Mouse (Mus musculus) cerebellum, adult 9-10 months (tissue): ENCODE data around the gene Cpne2.

Experiments used
- DNase-seq: peaks from one replicate; pipeline ENCODE4 v3.0.0; 2022

The Cpne2 gene

GRCm38 (mm10) chr8:94540025-94540424 lies 7.2 kb downstream of the Cpne2 start:
- no peak for DNase-seq

- no peak for DNase-seq
Observed at GRCm38 (mm10) chr8:94540889-94541795, 8.4 kb downstream of the Cpne2 start.

- no peak for DNase-seq
Observed at GRCm38 (mm10) chr8:94543981-94544380, 11.2 kb downstream of the Cpne2 start.

- DNase-seq: no peak
Observed at GRCm38 (mm10) chr8:94549041-94549440, 16.3 kb downstream of the Cpne2 start.

GRCm38 (mm10) chr8:94549482-94549881 lies 16.7 kb downstream of the Cpne2 start:
- no peak for DNase-seq

GRCm38 (mm10) chr8:94549998-94550397 lies 17.2 kb downstream of the Cpne2 start:
- DNase-seq: no peak

- DNase-seq: peak; percentile 36
Observed at GRCm38 (mm10) chr8:94551471-94552422, 19.0 kb downstream of the Cpne2 start.

- DNase-seq: no peak
Observed at GRCm38 (mm10) chr8:94552696-94553095, 19.9 kb downstream of the Cpne2 start.

GRCm38 (mm10) chr8:94557281-94557680 lies 24.5 kb downstream of the Cpne2 start:
- DNase-seq: no peak

- DNase-seq: no peak
Observed at GRCm38 (mm10) chr8:94561256-94561655, 28.5 kb downstream of the Cpne2 start.

GRCm38 (mm10) chr8:94564421-94564820 lies 31.6 kb downstream of the Cpne2 start:
- no peak for DNase-seq

- no peak for DNase-seq
Observed at GRCm38 (mm10) chr8:94566033-94566432, 33.2 kb downstream of the Cpne2 start.

- DNase-seq: no peak
Observed at GRCm38 (mm10) chr8:94566446-94567158, 33.8 kb downstream of the Cpne2 start.

GRCm38 (mm10) chr8:94567159-94567849 lies 34.5 kb downstream of the Cpne2 start:
- no peak for DNase-seq

- DNase-seq: no peak
Observed at GRCm38 (mm10) chr8:94568098-94568497, 35.3 kb downstream of the Cpne2 start.

- DNase-seq: no peak
Observed at GRCm38 (mm10) chr8:94569419-94569818, 36.6 kb downstream of the Cpne2 start.

GRCm38 (mm10) chr8:94571896-94572295 lies 39.1 kb downstream of the Cpne2 start:
- DNase-seq: no peak

- DNase-seq: peak; percentile 60
Observed at GRCm38 (mm10) chr8:94574159-94574907, 41.5 kb downstream of the Cpne2 start.

GRCm38 (mm10) chr8:94575148-94575547 lies 42.4 kb downstream of the Cpne2 start:
- no peak for DNase-seq

GRCm38 (mm10) chr8:94581820-94582483 lies 49.2 kb downstream of the Cpne2 start:
- no peak for DNase-seq

GRCm38 (mm10) chr8:94582569-94582968 lies 49.8 kb downstream of the Cpne2 start:
- no peak for DNase-seq
